Mouse (Mus musculus): ENCODE data around the gene Samt1. TPM values are rescaled to one million over a fixed set of nuclear protein-coding genes. Genes with fewer than 3 reads are reported as not detected.
"Not testable (repeated sequence)": the region's sequence is repeated elsewhere in the genome, so short reads cannot be mapped to it uniquely, and the experiment has no call there.

The Samt1 gene
- not detected for total RNA-seq (2021)
- long read RNA-seq, experiment 1 = 0 reads
- long read RNA-seq, experiment 2 = 0 reads

DNA sequence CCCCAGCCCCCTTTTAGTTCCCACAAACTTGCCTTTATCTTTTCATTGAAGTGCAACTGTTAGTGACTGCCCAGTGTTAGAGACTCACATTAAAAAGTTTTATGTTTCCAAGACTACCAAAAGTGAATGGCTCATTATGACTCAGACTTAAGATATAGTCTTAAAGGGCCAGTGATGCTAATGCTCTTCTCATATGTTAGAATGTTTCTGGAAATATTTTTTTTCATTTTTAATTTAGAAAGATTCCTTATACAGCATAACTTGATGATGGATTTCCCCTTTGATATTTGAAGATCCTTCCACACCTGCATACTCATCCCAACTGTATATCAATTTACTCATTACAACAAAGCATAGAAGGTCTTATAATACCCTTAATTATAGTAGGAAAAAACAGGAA lies at the start of gene Samt1:
Samt1 (minus strand) TSS at position 101 of the 400 bp plus-strand sequence.
- DNase-seq = not testable (repeated sequence)

DNA sequence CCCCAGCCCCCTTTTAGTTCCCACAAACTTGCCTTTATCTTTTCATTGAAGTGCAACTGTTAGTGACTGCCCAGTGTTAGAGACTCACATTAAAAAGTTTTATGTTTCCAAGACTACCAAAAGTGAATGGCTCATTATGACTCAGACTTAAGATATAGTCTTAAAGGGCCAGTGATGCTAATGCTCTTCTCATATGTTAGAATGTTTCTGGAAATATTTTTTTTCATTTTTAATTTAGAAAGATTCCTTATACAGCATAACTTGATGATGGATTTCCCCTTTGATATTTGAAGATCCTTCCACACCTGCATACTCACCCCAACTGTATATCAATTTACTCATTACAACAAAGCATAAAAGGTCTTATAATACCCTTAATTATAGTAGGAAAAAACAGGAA lies 42.5 kb upstream of the Samt1 start, which contains the start of gene Gm10057:
Gm10057 (minus strand) TSS at position 101 of the 400 bp plus-strand sequence.
- DNase-seq = not testable (repeated sequence)

DNA sequence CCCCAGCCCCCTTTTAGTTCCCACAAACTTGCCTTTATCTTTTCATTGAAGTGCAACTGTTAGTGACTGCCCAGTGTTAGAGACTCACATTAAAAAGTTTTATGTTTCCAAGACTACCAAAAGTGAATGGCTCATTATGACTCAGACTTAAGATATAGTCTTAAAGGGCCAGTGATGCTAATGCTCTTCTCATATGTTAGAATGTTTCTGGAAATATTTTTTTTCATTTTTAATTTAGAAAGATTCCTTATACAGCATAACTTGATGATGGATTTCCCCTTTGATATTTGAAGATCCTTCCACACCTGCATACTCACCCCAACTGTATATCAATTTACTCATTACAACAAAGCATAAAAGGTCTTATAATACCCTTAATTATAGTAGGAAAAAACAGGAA lies 21.3 kb upstream of the Samt1 start, which contains the start of gene 4921511M17Rik:
4921511M17Rik (minus strand) TSS at position 101 of the 400 bp plus-strand sequence.
- not testable (repeated sequence) for DNase-seq

DNA sequence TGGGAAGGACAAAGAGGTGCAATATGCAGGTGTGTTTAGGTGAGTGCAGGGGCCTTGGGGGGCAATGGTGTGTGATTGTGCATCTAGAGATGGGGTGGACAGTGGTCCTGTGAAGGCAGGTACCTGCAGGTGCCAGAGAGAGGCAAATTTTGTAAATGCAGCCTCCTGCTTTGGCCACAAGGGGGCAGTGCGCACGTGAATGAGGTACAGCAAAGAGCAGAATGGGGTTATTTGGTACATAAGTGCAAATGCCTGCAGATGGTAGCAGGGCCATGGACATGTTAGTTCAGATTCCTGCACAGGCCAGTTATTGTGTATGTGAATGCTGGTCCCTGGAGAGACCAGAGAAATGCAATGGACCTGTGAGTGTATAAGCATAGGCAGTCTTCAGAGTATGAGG lies 35.5 kb downstream of the Samt1 start:
- DNase-seq = not testable (repeated sequence)

DNA sequence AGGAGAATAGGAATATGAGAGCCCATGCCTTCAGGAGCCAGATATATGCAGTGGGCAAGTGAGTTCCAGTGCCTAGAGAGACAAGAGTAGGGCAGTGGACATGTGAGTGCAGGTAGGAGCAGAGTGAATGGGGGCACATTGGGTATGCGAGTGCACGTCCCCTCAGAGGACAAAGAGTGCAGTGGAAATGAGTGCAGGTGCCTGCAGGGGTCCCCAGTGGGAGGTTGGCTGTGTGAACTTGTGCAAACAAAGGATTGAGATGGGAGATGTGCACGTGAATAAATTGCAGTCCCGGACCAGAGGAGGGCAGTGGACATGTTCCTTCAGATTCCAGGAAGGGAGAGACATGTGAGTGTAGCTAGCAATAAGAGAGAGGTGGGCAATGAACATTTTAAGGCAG lies 36.0 kb downstream of the Samt1 start:
- DNase-seq = not testable (repeated sequence)

DNA sequence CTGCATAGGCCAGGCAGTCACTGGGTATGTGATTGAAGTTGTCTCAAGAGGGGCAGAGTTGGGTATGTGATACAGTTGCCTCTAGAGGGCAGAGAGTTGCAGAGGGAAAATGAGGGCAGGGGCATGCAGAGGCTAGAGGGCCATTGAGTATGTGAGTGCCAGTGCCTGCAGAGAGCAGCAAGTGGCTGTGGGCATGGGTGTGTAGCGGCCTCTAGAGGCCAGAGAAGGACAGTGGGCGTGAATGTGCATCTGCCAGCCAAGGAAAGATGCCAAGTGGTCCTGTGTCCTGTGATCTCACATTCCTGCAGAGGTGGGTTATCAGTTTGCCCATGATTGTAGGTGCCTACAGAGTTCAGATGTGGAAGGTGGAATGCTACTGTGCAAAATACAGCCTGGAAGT lies 38.0 kb downstream of the Samt1 start:
- no peak for DNase-seq

DNA sequence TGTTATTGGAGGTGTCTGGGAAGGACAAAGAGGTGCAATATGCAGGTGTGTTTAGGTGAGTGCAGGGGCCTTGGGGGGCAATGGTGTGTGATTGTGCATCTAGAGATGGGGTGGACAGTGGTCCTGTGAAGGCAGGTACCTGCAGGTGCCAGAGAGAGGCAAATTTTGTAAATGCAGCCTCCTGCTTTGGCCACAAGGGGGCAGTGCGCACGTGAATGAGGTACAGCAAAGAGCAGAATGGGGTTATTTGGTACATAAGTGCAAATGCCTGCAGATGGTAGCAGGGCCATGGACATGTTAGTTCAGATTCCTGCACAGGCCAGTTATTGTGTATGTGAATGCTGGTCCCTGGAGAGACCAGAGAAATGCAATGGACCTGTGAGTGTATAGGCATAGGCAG lies 59.6 kb downstream of the Samt1 start:
- not testable (repeated sequence) for DNase-seq

Other genes starting within 250 kb of the Samt1 start
- under 1 TPM; 0.26 to 0.59 TPM for gene Spin2c, start 180.4 kb downstream of the Samt1 start, total RNA-seq (2021)
- not detected for gene 4921511M17Rik, start 21.2 kb upstream of the Samt1 start, total RNA-seq (2021)
- not detected for gene Gm10057, start 42.4 kb upstream of the Samt1 start, total RNA-seq (2021)
- not detected for gene Gm15140, start 108.0 kb upstream of the Samt1 start, total RNA-seq (2021)